Mouse (Mus musculus) gonadal fat pad, adult 2 months (tissue): ENCODE data around the gene Srgn. TPM values are rescaled to one million over a fixed set of nuclear protein-coding genes. Genes with fewer than 3 reads are reported as not detected.
"Not testable (repeated sequence)": the region's sequence is repeated elsewhere in the genome, so short reads cannot be mapped to it uniquely, and the experiment has no call there.

Experiments
- DNase-seq: peaks from one replicate; pipeline ENCODE4 v3.0.0-alpha.2; 2012; ENCODE audit warnings: low read depth
- polyA plus RNA-seq: library from polyadenylated mRNA; depleted of rRNA; stranded (reverse); fragments of >200 nt; gene quantifications from 2 replicates; pipeline ENCODE4 v1.2.3, GENCODE M21; 2012; rRNA removed

Srgn gene
- polyA plus RNA-seq, 1 experiment, result 55.6 TPM

- no peak for DNase-seq
These were observed 41.2 kb downstream of the Srgn start for GRCm38 (mm10) chr10:62485878-62486582.

GRCm38 (mm10) chr10:62481108-62481852 is 46.0 kb downstream of the Srgn start:
- peak; percentile 59 for DNase-seq

DNA sequence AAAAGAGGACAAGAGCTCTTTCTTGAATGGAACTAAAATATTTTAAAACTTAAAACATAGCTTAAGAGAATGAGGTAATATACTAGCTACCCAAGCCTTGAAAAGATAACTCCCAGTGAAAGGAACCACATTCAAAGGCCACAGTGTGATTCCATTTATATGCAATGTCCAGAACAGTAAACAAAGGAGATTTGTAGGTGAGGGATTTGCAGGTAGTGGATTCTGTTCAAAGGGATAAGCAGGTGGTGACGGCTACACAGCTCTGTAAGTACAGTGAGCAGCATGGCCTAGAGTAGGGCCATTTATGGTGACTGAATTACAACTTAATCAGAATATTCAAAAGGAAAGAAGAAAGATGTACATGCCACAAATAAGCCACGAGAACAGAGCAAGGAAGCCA is 50.3 kb downstream of the Srgn start:
- DNase-seq, result no peak

DNA sequence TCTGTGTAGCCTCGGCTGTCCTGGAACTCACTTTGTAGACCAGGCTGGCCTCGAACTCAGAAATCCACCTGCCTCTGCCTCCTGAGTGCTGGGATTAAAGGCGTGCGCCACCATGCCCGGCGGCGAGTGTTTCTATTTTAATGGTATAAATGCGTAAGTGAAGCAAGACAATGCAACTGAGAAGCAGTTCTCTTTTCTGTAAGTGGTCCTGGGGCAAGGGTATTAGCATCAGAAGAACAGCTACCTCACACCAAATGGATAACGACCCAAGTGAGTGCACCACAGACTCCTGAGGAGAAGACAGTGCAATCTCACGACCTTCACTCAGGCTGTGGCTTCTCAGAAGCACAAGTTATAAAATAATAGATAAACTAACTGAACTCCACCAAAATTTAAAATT is 52.3 kb downstream of the Srgn start:
- no peak for DNase-seq

DNA sequence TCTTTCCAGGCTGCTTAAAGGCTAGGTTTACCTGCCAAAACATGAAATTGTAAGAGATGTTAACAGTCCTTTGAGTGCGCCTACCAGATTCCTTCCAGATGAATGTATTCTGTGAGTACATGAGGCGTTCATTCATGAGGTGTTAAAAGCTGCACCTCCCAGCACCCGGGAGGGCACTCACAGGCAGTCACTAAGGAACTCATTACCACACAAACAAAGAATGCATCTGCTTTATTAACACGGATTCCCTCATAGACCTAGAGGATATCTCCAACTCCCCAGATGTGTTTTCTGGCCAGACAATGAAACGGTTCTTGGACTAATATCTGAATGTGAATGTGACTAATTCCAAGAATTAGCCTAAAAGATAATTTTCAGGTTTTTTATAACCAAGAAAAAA is 56.1 kb downstream of the Srgn start:
- no peak for DNase-seq

GRCm38 (mm10) chr10:62469736-62470135 is 57.5 kb downstream of the Srgn start:
- DNase-seq, result no peak

DNA sequence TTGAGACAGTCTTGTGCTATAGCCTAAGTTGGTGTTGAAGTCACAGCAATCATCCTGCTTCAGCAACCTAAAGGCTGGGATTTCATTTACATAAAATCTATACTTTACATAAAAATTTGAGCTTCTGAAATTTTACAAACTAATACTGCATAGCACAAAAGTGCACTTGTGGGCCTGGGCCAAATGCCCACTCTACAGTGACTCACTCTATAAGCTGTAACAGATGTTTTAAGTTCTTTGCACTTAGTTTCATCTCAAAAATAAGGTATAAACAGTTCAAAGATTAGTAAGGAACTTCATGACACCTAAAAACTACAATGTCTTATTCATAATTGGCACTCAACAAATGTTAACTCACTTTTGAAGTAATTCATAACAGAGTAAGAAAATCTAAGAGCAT is 65.9 kb downstream of the Srgn start:
- DNase-seq, result no peak

- not testable (repeated sequence) for DNase-seq
These were observed 75.2 kb downstream of the Srgn start for GRCm38 (mm10) chr10:62452001-62452400.

- no peak for DNase-seq
These were observed 77.0 kb downstream of the Srgn start for GRCm38 (mm10) chr10:62450280-62450640.

- DNase-seq, result peak; percentile 80
These were observed 77.6 kb downstream of the Srgn start, which contains the start of the genes 4930507D05Rik and Supv3l1 for GRCm38 (mm10) chr10:62449364-62450279. TSS of gene 4930507D05Rik (plus strand) at chr10:62449489. TSS of gene Supv3l1 (minus strand) at chr10:62449738.

Other genes starting within 250 kb of the Srgn start
- gene Hk1, start 147.5 kb downstream of the Srgn start, polyA plus RNA-seq, result 22.4 and 33.7 TPM in 2 replicates
- gene Hkdc1, start 105.0 kb downstream of the Srgn start, polyA plus RNA-seq, result 0.12 and 0.16 TPM in 2 replicates
- 0.36 and 0.44 TPM in 2 replicates for gene 4930507D05Rik, start 78.0 kb downstream of the Srgn start, polyA plus RNA-seq
- gene Supv3l1, start 77.7 kb downstream of the Srgn start, polyA plus RNA-seq, result 16.6 and 17.1 TPM in 2 replicates
- 15.8 and 16.5 TPM in 2 replicates for gene Vps26a, start 40.6 kb downstream of the Srgn start, polyA plus RNA-seq
- 26.0 and 34.4 TPM in 2 replicates for gene Kif1bp, start 51.0 kb upstream of the Srgn start, polyA plus RNA-seq
- 13.8 and 15.6 TPM in 2 replicates for gene Ddx21, start 74.8 kb upstream of the Srgn start, polyA plus RNA-seq
- gene Ddx50, start 123.8 kb upstream of the Srgn start, polyA plus RNA-seq, result 19.5 and 24.8 TPM in 2 replicates
- gene Stox1, start 198.7 kb upstream of the Srgn start, polyA plus RNA-seq, result 1.3 and 1.4 TPM in 2 replicates